Mouse (Mus musculus) layer of hippocampus, adult 6 months (tissue): ENCODE data around the gene Mkrn2. TPM values are rescaled to one million over a fixed set of nuclear protein-coding genes. Genes with fewer than 3 reads are reported as not detected.

ENCODE experiments used
- long read RNA-seq, 2 experiments: library from polyadenylated mRNA; unstranded; transcript quantifications; one replicate each; pipeline ENCODE4 v2.0.0; 2019 to 2020
- polyA plus RNA-seq: library from polyadenylated mRNA; unstranded; fragments of <200 nt; fragmentation: Nextera tagmentation; gene quantifications from 2 replicates; pipeline ENCODE4 v1.2.3, GENCODE M21; 2021

Gene Mkrn2
- 21.7 and 23.9 TPM in 2 replicates for polyA plus RNA-seq
- long read RNA-seq, experiment 1, full-length matches to known transcripts: 31 of 47 reads
- long read RNA-seq, experiment 1, partial matches to known transcripts: 10 of 47 reads
- long read RNA-seq, experiment 1, other reads (novel, unspliced or antisense): 6 of 47 reads
- long read RNA-seq, experiment 2, full-length matches to known transcripts: 214 of 237 reads
- long read RNA-seq, experiment 2, partial matches to known transcripts: 6 of 237 reads
- long read RNA-seq, experiment 2, other reads (novel, unspliced or antisense): 17 of 237 reads

DNA sequence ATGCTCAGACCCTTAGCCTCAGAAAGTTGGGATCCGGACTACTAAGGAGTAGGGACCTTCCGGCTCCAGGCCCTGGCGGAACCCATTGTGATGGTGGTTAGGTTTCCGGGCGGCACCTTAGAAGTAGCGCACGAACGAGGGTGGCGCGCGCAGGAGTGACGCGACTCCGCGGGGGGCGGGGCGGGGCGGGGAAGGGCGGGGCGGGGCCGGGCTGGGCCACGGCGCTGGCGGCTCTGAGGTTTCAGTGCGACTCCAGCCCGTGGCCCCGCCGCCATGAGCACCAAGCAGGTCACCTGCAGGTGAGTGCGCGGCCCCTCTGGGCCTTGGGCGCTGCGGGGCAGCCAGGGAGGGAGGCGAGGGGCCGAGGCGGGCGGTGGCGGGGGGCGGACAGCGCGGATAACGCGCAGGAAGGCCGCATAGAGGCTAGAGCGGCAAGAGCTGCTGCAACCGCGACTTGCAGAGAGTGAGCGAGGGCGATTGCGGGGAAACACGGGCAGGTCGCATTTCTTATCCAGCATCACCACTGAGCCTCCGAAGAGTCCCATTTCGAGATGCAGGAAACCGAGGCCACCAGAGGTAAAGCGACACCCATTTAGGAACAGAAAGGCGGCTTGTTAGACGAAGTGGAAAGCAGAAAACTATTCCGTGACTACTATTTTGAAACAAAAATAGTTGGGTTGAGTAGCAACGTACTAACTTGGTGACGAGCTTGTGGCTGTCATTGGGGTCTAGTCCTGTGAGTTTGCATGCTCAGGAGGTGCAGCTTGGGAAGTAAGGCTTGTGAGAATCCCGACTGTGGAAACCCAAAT lies at the start of gene Mkrn2:
Mkrn2 (plus strand) TSS at position 188 of the 809 bp plus-strand sequence.

GRCm38 (mm10) chr6:115592458-115592857 lies 9.2 kb upstream of the Mkrn2 start, which contains the start of gene Mkrn2os:
Gene Mkrn2os, minus strand, starts transcription at chr6:115592576.

Other genes with a start within 250 kb of the Mkrn2 start
- gene Pparg, start 241.0 kb upstream of the Mkrn2 start, polyA plus RNA-seq: 0.69 and 0.85 TPM in 2 replicates
- 26.1 and 29.4 TPM in 2 replicates for gene Tsen2, start 57.2 kb upstream of the Mkrn2 start, polyA plus RNA-seq
- 0.10 and 0.19 TPM in 2 replicates for gene Mkrn2os, start 9.3 kb upstream of the Mkrn2 start, polyA plus RNA-seq
- gene Raf1, start 74.7 kb downstream of the Mkrn2 start, polyA plus RNA-seq: 29.7 and 31.2 TPM in 2 replicates
- 0.53 and 0.62 TPM in 2 replicates for gene Tmem40, start 160.5 kb downstream of the Mkrn2 start, polyA plus RNA-seq
- gene Cand2, start 172.6 kb downstream of the Mkrn2 start, polyA plus RNA-seq: 2.0 and 2.2 TPM in 2 replicates
- 2,353 and 2,574 TPM in 2 replicates for gene Rpl32, start 206.8 kb downstream of the Mkrn2 start, polyA plus RNA-seq
- 1.2 and 1.3 TPM in 2 replicates for gene Efcab12, start 236.5 kb downstream of the Mkrn2 start, polyA plus RNA-seq